In genomic region chr7:74323683-74324082, GRCm38 (mm10) we compare ENCODE assay signal across 10 mouse cellular contexts.
DNase-seq lines count a peak whose midpoint lies in the region; ATAC-seq lines count a peak whose summit lies in the region.
"Had no signal": no experiment of that assay in that cellular context is flagged by ENCODE, and none has a peak within 500 bp of the region (broad histone marks: within the 10 kb centered on the region; RNA-seq: fewer than 3 reads in every experiment).

No protein-coding gene starts in this region.

- no peak overlapping the region for H3K27ac ChIP-seq in neural tube, embryonic 13.5 days (replicated peaks)
- no peak overlapping the region for H3K27ac ChIP-seq in hindbrain, embryonic 16.5 days (ENCODE audit: low read depth, low read length)
- H3K27ac ChIP-seq in lung, embryonic 15.5 days = no peak overlapping the region
- H3K27ac ChIP-seq: embryonic facial prominence, embryonic 15.5 days; limb, embryonic 15.5 days had no signal

- H3K9me3 ChIP-seq in neural tube, embryonic 13.5 days = no peaks in the 10 kb centered on the region
- H3K9me3 ChIP-seq in hindbrain, embryonic 16.5 days (ENCODE audit: control insufficient read depth, low read length) = no peaks in the 10 kb centered on the region
- no peaks in the 10 kb centered on the region for H3K9me3 ChIP-seq in lung, embryonic 15.5 days
- H3K9me3 ChIP-seq: embryonic facial prominence, embryonic 15.5 days; limb, embryonic 15.5 days had no signal

- no peaks in the 10 kb centered on the region for H3K36me3 ChIP-seq in neural tube, embryonic 13.5 days
- no peaks in the 10 kb centered on the region for H3K36me3 ChIP-seq in hindbrain, embryonic 16.5 days (ENCODE audit: control insufficient read depth, insufficient read depth, low read length)
- no peaks in the 10 kb centered on the region for H3K36me3 ChIP-seq in lung, embryonic 15.5 days
- H3K36me3 ChIP-seq: embryonic facial prominence, embryonic 15.5 days; G1E had no signal

- ATAC-seq in neural tube, embryonic 13.5 days (ENCODE audit: low read depth) = peak; percentile 57
- ATAC-seq in hindbrain, embryonic 16.5 days = peak; percentile 24; the same call in 1 of the 2 replicates
- ATAC-seq in lung, embryonic 15.5 days (ENCODE audit: borderline replicate concordance, extremely low read depth, low FRiP score, low TSS enrichment) = peak; percentile 67; the same call in 1 of the 2 replicates

- H3K27me3 ChIP-seq in neural tube, embryonic 13.5 days = peaks cover 4% of the 10 kb centered on the region; the same call in 1 of the 2 replicates
- no peaks in the 10 kb centered on the region for H3K27me3 ChIP-seq in hindbrain, embryonic 16.5 days (replicated peaks; ENCODE audit: control insufficient read depth, insufficient read depth, low read length)
- no peaks in the 10 kb centered on the region for H3K27me3 ChIP-seq in lung, embryonic 15.5 days
- H3K27me3 ChIP-seq: embryonic facial prominence, embryonic 15.5 days; limb, embryonic 15.5 days had no signal

- H3K4me3 ChIP-seq in neural tube, embryonic 13.5 days = no peak overlapping the region
- H3K4me3 ChIP-seq in hindbrain, embryonic 16.5 days (ENCODE audit: low read length) = no peak overlapping the region
- H3K4me3 ChIP-seq in lung, embryonic 15.5 days = no peak overlapping the region
- H3K4me3 ChIP-seq: embryonic facial prominence, embryonic 15.5 days; limb, embryonic 15.5 days had no signal

- no peak overlapping the region for H3K9ac ChIP-seq in neural tube, embryonic 13.5 days
- no peak overlapping the region for H3K9ac ChIP-seq in hindbrain, embryonic 16.5 days (ENCODE audit: low read depth, low read length)
- H3K9ac ChIP-seq in lung, embryonic 15.5 days = no peak overlapping the region
- H3K9ac ChIP-seq: embryonic facial prominence, embryonic 15.5 days; limb, embryonic 15.5 days had no signal

- 54% methylated on average over 5 of the region's 5 CpGs for WGBS in neural tube, embryonic 13.5 days
- WGBS in hindbrain, embryonic 16.5 days = 45% methylated on average over 5 of the region's 5 CpGs
- 33% methylated on average over 5 of the region's 5 CpGs for WGBS in lung, embryonic 15.5 days

- no peak overlapping the region for H3K4me2 ChIP-seq in neural tube, embryonic 13.5 days
- no peak overlapping the region for H3K4me2 ChIP-seq in hindbrain, embryonic 16.5 days (ENCODE audit: low read length)
- H3K4me2 ChIP-seq in lung, embryonic 15.5 days = no peak overlapping the region
- H3K4me2 ChIP-seq: embryonic facial prominence, embryonic 15.5 days; limb, embryonic 15.5 days had no signal

- DNase-seq in neural tube, embryonic 10.5 days (ENCODE audit: extremely low spot score, low spot score) = no peak
- no peak for DNase-seq in right cerebral cortex, postnatal 14 days
- DNase-seq in thymus, postnatal 14 days = no peak
- no peak for DNase-seq in cerebellum, adult 9-10 months

- H3K4me1 ChIP-seq in neural tube, embryonic 13.5 days (replicated peaks) = peaks cover 41% of the 10 kb centered on the region
- H3K4me1 ChIP-seq in hindbrain, embryonic 16.5 days (ENCODE audit: control insufficient read depth, insufficient read depth, low read depth, low read length) = peaks cover 26% of the 10 kb centered on the region
- H3K4me1 ChIP-seq in lung, embryonic 15.5 days = peaks cover 24% of the 10 kb centered on the region
- H3K4me1 ChIP-seq: limb, embryonic 15.5 days had no signal
